Mouse (Mus musculus): ENCODE measurements at regions not wholly inside any gene's neighbourhood (a gene's known extent, or its start where the extent isn't known, plus 50 kb on each side); places are given as distances from the start of the nearest gene placed in this dataset.

- TF ChIP-seq CTCF (IDR thresholded peaks at IDR 0.05; ENCODE audit: low read depth, low read length) (no peak), POLR2A (IDR thresholded peaks at IDR 0.05; ENCODE audit: borderline replicate concordance, low read depth, low read length) (no peak)
These were observed 86.6 kb upstream of the Lgalsl start for GRCm38 (mm10) chr11:20917483-20917882.
